Mouse (Mus musculus) right cerebral cortex, postnatal 10 days (tissue): Measurements from ENCODE around the gene Arnt.
A peak's percentile ranks its signal among the peaks of the same experiment; 100 is the strongest.

Experiments used
- DNase-seq, 2 experiments: peaks; one replicate each; pipeline ENCODE4 v3.0.0; 2021; ENCODE audit warnings: low spot score in 2 of 2

Gene Arnt

DNA sequence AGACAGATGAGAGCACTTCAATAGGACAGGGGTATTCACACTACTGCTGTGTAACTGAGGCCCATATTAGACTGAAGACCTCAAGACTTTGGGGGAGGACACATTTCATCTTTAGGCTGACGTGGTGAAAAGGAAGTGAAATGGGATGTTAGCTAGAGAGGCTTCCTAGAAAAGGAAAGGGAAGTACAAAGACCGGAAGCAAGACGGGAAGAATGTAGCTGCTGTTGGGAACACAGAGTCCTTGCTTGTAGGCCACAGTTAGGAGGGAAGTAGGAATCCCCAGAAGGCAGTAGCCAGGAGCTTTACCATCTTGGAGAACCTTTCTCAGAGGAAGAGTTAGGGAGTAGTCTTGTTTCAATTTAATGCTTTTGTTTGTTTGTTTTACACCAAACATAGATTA is 23.6 kb downstream of the Arnt start:
- DNase-seq, result no peak

- no peak for DNase-seq
These were observed 25.2 kb downstream of the Arnt start for GRCm38 (mm10) chr3:95459381-95459780.

GRCm38 (mm10) chr3:95463852-95464251 is 29.7 kb downstream of the Arnt start:
- DNase-seq, result no peak

GRCm38 (mm10) chr3:95478966-95479365 is 44.8 kb downstream of the Arnt start:
- DNase-seq, result no peak

DNA sequence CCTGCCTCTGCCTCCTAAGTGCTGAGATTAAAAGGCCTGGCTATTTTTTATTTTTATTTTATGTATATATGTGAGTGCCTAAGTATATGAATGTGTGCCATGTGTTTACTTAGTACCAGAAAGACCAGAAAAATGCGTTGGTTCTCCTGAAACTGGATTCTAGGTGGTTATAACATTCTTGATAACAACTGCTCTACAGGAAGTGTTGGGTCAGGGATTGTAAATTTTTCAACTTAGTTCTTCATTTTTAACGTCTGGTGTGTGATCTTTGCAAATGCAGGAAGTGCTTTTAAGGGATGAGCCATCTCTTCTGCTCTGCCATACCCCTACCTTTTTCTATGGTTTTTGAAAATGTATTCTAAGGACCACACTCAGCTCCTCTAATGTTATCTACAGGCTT is 52.2 kb downstream of the Arnt start:
- no peak for DNase-seq

DNA sequence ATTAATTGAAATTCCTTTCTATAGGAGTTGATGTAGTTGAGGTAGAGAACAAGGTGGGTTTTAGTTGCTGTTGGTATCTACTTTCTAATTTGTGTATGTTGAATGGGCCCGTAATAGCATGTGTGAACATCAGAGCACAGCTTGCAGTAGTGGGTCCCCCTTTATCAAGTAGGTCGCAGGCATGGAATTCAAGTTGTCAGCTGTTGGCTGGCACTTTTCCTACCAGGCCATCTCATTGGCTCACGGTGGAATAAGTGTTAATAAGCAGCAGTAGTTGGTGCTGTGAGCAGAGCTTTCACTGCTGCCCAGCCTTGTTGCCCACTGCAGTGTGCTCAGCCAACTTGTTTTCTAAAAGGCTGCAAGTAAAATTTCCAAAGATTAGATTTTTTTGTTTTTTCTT is 54.5 kb downstream of the Arnt start:
- no peak for DNase-seq

- no peak for DNase-seq
These were observed 56.0 kb downstream of the Arnt start for GRCm38 (mm10) chr3:95490238-95490637.

- DNase-seq, result peak; percentile 54 to 57
These were observed 60.2 kb downstream of the Arnt start for GRCm38 (mm10) chr3:95494342-95494741.

DNA sequence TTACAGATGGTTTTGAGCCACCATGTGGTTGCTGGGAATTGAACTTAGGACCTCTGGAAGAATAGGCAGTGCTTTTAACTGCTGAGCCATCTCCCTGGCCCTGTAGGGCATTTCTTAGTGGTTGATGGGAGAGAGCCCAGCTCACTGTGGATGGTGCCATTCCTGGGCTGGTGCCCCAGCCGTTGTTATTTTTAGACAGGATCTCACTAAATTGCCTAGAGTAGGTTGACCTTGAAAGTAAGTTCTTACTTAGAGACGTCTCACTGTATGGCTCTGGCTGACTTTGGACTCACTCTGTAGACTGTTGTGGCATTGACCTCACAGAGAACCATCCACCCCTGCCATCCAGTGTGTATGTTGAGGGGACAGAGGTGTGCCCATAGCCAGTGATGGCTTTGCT is 64.0 kb downstream of the Arnt start:
- DNase-seq, result no peak

DNA sequence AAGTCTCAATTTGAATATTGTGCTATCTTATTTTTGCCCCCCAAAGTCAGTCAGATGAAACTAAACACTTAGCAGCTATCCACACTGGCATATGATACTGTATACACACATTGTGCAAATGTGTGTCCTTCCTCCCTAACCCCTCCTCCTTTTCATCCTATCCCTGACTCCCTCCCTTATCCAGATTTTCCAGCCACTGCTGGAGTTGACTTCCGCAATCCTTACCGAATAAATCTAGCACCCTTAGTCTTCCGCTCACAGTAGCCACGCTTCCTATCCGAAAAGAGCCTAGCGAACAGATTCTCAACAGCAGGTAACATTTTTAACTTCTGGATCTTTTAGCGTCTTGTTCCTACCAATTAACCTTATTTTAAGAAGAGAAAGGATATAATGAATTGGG is 64.8 kb downstream of the Arnt start, which contains the start of gene Ctsk:
Ctsk (plus strand) TSS at position 233 of the 400 bp plus-strand sequence.
- no peak for DNase-seq

DNA sequence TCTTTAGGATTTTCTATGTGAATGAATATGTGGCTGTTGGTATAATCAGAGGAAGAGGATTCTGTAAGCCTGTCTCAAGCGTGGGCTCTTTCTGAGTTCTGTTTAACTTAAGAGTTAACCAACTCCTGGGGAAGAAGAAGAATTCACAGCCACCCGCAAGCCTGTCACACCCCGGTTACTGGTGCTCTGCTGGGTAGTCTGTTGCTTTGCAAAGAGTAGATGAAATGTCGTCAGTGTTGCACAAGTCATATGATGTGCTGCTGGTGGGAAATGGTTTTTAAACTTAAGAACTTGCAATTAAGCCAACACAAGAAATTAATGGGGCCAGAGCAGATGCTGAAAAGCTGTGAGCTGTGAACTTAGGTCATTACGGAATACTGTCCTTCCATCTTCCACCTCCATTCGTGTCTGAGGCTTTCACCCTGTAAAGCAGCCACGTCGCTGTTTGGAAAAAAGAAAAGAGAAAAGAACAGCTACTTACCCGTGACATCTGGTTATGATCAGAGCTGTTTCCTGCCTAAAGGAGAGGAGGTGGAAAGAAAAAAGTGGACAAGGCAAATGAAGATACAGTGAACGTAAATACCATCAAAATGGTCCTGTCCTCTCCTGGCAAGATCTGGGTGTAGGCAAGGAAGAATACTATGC is 65.4 kb downstream of the Arnt start:
- no peak for DNase-seq

- no peak for DNase-seq
These were observed 68.1 kb downstream of the Arnt start for GRCm38 (mm10) chr3:95502312-95502711.

DNA sequence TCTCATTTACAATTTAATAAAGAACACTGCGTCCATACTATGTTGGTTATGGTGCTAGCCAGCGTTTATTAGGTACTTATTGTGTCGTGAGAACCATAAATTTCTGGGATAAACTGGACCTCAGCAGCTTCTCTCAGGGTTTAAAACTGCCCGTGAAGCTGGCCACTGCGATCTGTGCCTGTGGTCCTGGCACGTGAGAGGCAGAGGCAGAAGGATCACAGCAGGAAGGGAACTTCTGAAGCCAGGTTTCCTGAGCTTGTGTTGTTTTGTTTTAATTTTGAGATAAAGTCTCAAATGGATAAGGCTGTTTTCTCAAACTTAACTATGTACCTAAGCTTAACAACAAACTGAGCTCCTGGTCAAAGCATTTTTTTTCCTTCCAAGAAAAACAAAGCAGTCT is 75.2 kb downstream of the Arnt start:
- no peak for DNase-seq

DNA sequence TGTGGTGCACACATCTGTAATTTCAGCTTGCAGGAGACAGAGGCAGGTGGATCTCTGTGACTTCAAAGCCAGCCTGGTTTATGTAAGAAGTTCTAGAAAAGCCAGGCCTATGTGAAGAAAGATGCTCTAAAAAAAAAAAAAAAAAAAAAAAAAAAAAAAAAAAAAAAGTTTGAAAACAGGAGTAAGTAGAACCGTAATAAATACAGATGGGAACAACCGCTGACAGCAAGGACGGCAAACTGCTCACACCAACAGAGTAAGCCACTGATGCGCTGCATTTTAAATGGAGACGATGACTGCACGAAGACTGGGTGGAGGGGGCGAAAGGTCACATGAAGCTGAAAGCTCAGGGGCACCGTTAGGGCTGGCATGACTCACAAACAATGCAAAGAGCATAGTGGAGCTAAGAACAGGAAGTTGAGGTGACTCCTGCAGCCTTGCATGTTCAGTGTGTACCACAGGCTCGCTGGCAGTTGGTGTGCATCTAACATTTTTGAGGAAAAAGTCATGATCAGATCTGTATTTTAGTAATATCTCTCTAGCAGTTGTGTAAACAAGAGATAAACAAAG is 77.5 kb downstream of the Arnt start:
- DNase-seq, result no peak

DNA sequence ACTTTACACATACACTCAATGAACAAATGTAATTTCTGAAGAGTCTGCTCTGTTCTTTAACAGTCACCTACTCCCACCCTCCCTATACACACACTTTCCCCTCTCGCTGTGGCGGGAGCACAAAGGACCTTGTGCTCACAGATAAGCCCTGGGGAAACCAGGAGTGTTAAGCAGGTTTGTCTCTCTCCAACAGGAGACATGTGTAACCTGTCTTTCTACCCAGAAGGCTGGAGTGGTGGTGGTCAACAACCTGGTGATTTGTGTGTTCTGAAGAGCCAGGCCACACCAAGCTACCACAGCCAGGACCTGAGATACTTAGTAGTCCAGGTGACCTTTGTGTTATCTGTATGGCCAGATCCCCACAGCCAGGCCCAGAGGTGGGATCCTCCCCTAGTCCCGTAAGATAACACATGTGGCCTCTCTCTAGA is 82.4 kb downstream of the Arnt start:
- no peak for DNase-seq

DNA sequence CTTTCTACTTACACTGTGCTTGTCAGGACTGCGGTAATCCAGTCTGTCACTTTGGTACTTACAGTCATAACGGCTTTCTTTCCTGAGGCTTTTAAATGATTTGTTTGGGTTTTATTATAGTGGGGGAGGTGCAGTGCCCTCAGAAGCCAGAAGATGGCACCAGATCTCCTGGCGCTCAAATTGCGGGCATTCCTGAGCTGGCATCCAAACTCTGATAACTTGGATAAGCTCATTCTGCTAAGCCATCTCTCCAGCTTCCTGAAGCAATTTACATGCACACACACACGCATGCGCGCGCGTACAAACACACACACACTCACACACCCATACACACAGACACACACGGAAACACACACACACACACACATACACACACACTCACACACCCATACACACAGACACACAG is 83.3 kb downstream of the Arnt start:
- DNase-seq, result peak; percentile 80

GRCm38 (mm10) chr3:95518891-95519290 is 84.7 kb downstream of the Arnt start:
- no peak for DNase-seq

DNA sequence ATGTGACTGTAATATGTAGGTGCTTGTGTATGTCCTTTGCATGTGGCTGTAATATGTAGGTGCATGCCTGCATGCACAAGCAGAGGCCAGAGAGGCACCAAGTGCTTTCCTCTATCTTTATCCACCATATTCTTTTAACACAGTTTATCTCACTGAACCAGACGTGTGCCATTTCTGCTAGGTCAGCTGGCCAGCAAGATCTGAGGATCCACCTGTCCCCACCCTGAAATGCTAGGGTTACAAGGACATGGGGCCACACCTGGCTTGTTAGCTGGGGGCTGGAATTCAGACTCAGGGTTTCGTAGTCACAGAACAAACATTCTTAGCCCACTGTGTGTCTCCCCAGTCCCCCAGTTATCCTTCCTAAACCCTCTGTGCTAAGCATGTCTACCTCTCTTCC is 85.1 kb downstream of the Arnt start:
- no peak for DNase-seq

DNA sequence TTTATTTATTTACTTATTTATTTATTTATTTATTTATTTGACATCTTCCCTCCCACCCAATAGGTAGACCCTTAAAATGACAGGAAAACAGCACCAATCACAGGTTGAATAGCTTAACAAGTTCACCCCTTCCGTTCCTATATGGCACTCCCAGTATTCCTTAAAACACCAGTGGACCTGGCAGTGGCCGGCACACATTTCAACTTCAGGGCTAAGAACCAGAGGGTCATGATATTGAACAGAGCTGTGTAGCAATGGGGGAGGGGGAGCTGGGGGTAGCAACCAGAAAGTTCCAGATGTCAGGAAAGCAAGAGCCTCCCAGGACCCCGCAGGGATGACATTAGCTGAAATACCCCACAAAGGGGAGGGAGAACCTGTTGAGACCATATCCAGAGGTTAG is 85.9 kb downstream of the Arnt start:
- DNase-seq, result no peak

- no peak for DNase-seq
These were observed 87.0 kb downstream of the Arnt start for GRCm38 (mm10) chr3:95521168-95521567.

DNA sequence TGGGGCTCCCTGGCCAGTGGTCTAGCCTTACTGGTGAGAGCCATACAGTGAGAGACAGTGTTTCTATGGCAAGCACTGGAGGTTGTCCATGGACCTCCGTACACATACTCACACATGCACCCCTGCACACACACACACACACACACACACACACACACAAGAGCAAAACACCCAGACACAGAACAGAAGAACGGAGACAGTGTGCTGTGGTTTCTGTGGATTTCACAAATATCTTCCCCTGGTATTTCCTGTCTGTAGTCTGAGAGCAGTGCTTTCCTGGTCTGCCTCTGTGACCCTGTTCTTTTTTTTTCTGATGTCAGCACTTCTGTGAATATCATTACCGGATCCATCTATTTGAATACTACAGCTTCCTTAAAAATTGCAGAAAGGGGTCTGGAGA is 89.5 kb downstream of the Arnt start:
- no peak for DNase-seq

GRCm38 (mm10) chr3:95524673-95525072 is 90.5 kb downstream of the Arnt start:
- DNase-seq, result no peak

- DNase-seq, result no peak
These were observed 91.9 kb downstream of the Arnt start for GRCm38 (mm10) chr3:95526111-95526510.
